9 mouse cellular contexts compared by ENCODE assay signal in genomic region chr19:26814629-26815028, GRCm38 (mm10).
DNase-seq lines count a peak whose midpoint lies in the region; ATAC-seq and TF ChIP-seq lines count a peak whose summit lies in the region.
"Had no signal": no experiment of that assay in that cellular context is flagged by ENCODE, and none has a peak within 500 bp of the region (broad histone marks: within the 10 kb centered on the region; RNA-seq: fewer than 3 reads in every experiment).

No protein-coding gene starts in this region.

- H3K4me2 ChIP-seq in lung, postnatal 0 days (replicated peaks; ENCODE audit: low read depth, low read length) = no peak overlapping the region
- no peak overlapping the region for H3K4me2 ChIP-seq in neural tube, embryonic 14.5 days (ENCODE audit: low read depth, low read length)
- H3K4me2 ChIP-seq: liver, embryonic 13.5 days had no signal

- H3K27me3 ChIP-seq in lung, postnatal 0 days (replicated peaks; ENCODE audit: insufficient read depth, low read length) = no peaks in the 10 kb centered on the region
- H3K27me3 ChIP-seq in neural tube, embryonic 14.5 days (ENCODE audit: control insufficient read depth, insufficient read depth, low read length) = no peaks in the 10 kb centered on the region
- H3K27me3 ChIP-seq: liver, embryonic 13.5 days had no signal

- 46% methylated on average over 4 of the region's 4 CpGs for WGBS in lung, postnatal 0 days
- 30% methylated on average over 4 of the region's 4 CpGs for WGBS in neural tube, embryonic 14.5 days

- peak; percentile 4 to 18 for DNase-seq in heart, adult 18-20 months
- DNase-seq in heart, postnatal 36 days = no peak
- DNase-seq in lung, postnatal 0 days (ENCODE audit: low spot score) = peak; percentile 15
- DNase-seq in lung, postnatal 36 days = no peak
- DNase-seq in embryo, embryonic 10 days (ENCODE audit: low spot score) = peak; percentile 62
- no peak for DNase-seq in spleen, postnatal 14 days (ENCODE audit: low spot score in 2 of 2)
- DNase-seq: liver, embryonic 13.5 days had no signal

- H3K9ac ChIP-seq in lung, postnatal 0 days (replicated peaks; ENCODE audit: low read depth) = no peak overlapping the region
- H3K9ac ChIP-seq in neural tube, embryonic 14.5 days (replicated peaks; ENCODE audit: low read depth, low read length) = no peak overlapping the region
- H3K9ac ChIP-seq: liver, embryonic 13.5 days had no signal

- TF ChIP-seq EP300 in lung, postnatal 0 days (IDR thresholded peaks at IDR 0.05) = no peak

- TF ChIP-seq CTCF in lung, postnatal 0 days (IDR thresholded peaks at IDR 0.05) = peak; percentile 50

- no peaks in the 10 kb centered on the region for H3K36me3 ChIP-seq in lung, postnatal 0 days (ENCODE audit: insufficient read depth, low read length)
- no peaks in the 10 kb centered on the region for H3K36me3 ChIP-seq in neural tube, embryonic 14.5 days (ENCODE audit: control insufficient read depth, insufficient read depth, low read length)
- H3K36me3 ChIP-seq: liver, embryonic 13.5 days had no signal

- intact Hi-C loops in heart, postnatal 36 days (cut with DNase I) = loop anchor here (10.0 kb wide), 1 partner anchor 600 kb away; no protein-coding TSS in a partner anchor

- no peak for ATAC-seq in lung, postnatal 0 days
- 0 out of 2 replicates have a peak, but pooled peaks have one; percentile 56 for ATAC-seq in neural tube, embryonic 14.5 days (ENCODE audit: low read depth)
- ATAC-seq in frontal cortex, adult (ENCODE audit: low TSS enrichment) = no peak

- H3K4me1 ChIP-seq in lung, postnatal 0 days (ENCODE audit: insufficient read depth, low read depth, low read length) = no peaks in the 10 kb centered on the region
- H3K4me1 ChIP-seq in neural tube, embryonic 14.5 days (ENCODE audit: control insufficient read depth, insufficient read depth, low read length) = no peaks in the 10 kb centered on the region
- H3K4me1 ChIP-seq: liver, embryonic 13.5 days had no signal

- H3K9me3 ChIP-seq in lung, postnatal 0 days (ENCODE audit: low read length) = no peaks in the 10 kb centered on the region
- no peaks in the 10 kb centered on the region for H3K9me3 ChIP-seq in neural tube, embryonic 14.5 days (ENCODE audit: control insufficient read depth, low read length)
- H3K9me3 ChIP-seq: liver, embryonic 13.5 days had no signal

- H3K27ac ChIP-seq in lung, postnatal 0 days (ENCODE audit: low read length) = no peak overlapping the region
- H3K27ac ChIP-seq in neural tube, embryonic 14.5 days (ENCODE audit: low read depth, low read length) = no peak overlapping the region
- H3K27ac ChIP-seq: liver, embryonic 13.5 days had no signal

- no peak overlapping the region for H3K4me3 ChIP-seq in lung, postnatal 0 days (ENCODE audit: low read depth, low read length)
- no peak overlapping the region for H3K4me3 ChIP-seq in neural tube, embryonic 14.5 days (ENCODE audit: low read depth, low read length)
- H3K4me3 ChIP-seq: liver, embryonic 13.5 days had no signal

Comparison
In these comparisons a context has a peak if more than half of its experiments do, and no peak if none do; other contexts are left out.
1. DNase-seq: peak in heart, adult 18-20 months (2 of 2), lung, postnatal 0 days (single experiment) and embryo, embryonic 10 days (single experiment); none in heart, postnatal 36 days (0 of 2), lung, postnatal 36 days (single experiment) and spleen, postnatal 14 days (0 of 2).